Comparison of ENCODE assay signal across 30 mouse cellular contexts in the genomic region with DNA sequence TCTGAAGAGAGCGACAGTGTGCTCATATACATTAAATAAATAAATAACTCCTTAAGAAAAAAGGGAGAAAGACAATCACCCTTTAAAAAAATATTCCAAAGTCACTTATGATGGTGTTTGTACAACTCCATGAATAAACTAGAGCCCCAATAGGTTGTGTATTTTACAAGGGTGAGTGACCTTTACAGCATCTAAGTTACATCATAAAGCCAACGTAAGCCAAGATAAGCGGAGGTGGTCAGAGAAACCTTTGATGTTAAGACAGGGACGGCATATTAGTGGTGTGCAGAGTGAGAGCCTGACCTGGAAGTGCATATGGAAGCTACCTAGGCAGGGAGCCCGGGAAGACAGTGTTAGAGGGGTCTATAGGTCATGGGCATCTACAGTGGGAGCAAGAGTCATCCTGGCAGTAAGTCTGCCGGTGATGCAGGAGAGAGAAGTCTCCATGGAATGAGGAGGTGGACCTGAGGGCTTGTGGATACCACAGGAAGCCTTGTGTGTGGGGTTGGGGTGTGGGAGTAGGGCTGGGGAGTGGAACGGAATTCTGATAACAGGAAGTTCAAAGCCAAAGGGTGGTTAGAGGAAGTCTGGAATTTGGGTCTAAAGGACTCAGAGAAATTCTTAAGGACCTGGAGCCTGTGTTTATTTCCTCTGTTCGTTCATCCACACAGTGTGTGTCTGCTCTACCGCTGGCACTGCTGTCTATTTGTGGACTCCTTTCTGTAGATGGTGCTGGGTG.
DNase-seq lines count a peak whose midpoint lies in the region; ATAC-seq and TF ChIP-seq lines count a peak whose summit lies in the region.
"Had no signal": no experiment of that assay in that cellular context is flagged by ENCODE, and none has a peak within 500 bp of the region (broad histone marks: within the 10 kb centered on the region; RNA-seq: fewer than 3 reads in every experiment).

No protein-coding gene starts in this region.

- ATAC-seq in intestine, embryonic 16.5 days, result 0 out of 2 replicates have a peak, but pooled peaks have one; percentile 5
- no peak for ATAC-seq in intestine, embryonic 15.5 days
- ATAC-seq in liver, embryonic 12.5 days, result no peak
- ATAC-seq: forebrain, embryonic 16.5 days; hindbrain, embryonic 16.5 days had no signal

- DNase-seq in heart, embryonic 10.5 days (ENCODE audit: low spot score), result no peak
- DNase-seq in heart, postnatal 14 days, result no peak
- DNase-seq in liver, adult 2 months (ENCODE audit: extremely low read depth, low read depth, low spot score), result peak; percentile 74
- DNase-seq in ovary, postnatal 36 days (ENCODE audit: low spot score), result peak; percentile 20
- DNase-seq in ovary, postnatal 14 days (ENCODE audit: low spot score), result no peak
- DNase-seq: adrenal gland, adult 8-10 months; cerebellum, adult 2 months; cerebellum, postnatal 14 days; kidney, postnatal 14 days; liver, embryonic 13.5 days; lung, postnatal 4 days; right cerebral cortex, postnatal 25 days; spleen, adult 18-20 months; thymus, postnatal 14 days had no signal

- no peaks in the 10 kb centered on the region for H3K36me3 ChIP-seq in heart, embryonic 10.5 days
- no peaks in the 10 kb centered on the region for H3K36me3 ChIP-seq in intestine, embryonic 16.5 days (ENCODE audit: control insufficient read depth, insufficient read depth, low read length)
- no peaks in the 10 kb centered on the region for H3K36me3 ChIP-seq in intestine, embryonic 15.5 days
- H3K36me3 ChIP-seq in liver, adult 2 months (ENCODE audit: control insufficient read depth, insufficient read depth, low read length), result no peaks in the 10 kb centered on the region
- no peaks in the 10 kb centered on the region for H3K36me3 ChIP-seq in liver, embryonic 12.5 days
- H3K36me3 ChIP-seq: G1E; hindbrain, embryonic 10.5 days; limb, embryonic 12.5 days; liver, embryonic 13.5 days; lung, embryonic 15.5 days; midbrain, embryonic 12.5 days; neural tube, embryonic 12.5 days had no signal

- WGBS in heart, embryonic 10.5 days, result 68% methylated on average over 9 of the region's 9 CpGs
- WGBS in intestine, embryonic 16.5 days, result 65% methylated on average over 9 of the region's 9 CpGs
- 58% methylated on average over 9 of the region's 9 CpGs for WGBS in intestine, embryonic 15.5 days
- WGBS in liver, adult 2 months, result 32% methylated on average over 9 of the region's 9 CpGs
- WGBS in liver, embryonic 12.5 days (ENCODE audit: insufficient replicate concordance), result 50% methylated on average over 9 of the region's 9 CpGs

- H3K27me3 ChIP-seq in heart, embryonic 10.5 days (ENCODE audit: insufficient read depth, poor library complexity, severe bottlenecking), result no peaks in the 10 kb centered on the region
- H3K27me3 ChIP-seq in intestine, embryonic 16.5 days (replicated peaks; ENCODE audit: control insufficient read depth, insufficient read depth, low read length), result no peaks in the 10 kb centered on the region
- H3K27me3 ChIP-seq in intestine, embryonic 15.5 days (replicated peaks), result no peaks in the 10 kb centered on the region
- no peaks in the 10 kb centered on the region for H3K27me3 ChIP-seq in liver, adult 2 months (ENCODE audit: control insufficient read depth, insufficient read depth, low read length)
- no peaks in the 10 kb centered on the region for H3K27me3 ChIP-seq in liver, embryonic 12.5 days (replicated peaks)
- H3K27me3 ChIP-seq: limb, embryonic 12.5 days; liver, embryonic 13.5 days; lung, embryonic 15.5 days; megakaryocyte, embryonic 14.5 days; midbrain, embryonic 12.5 days; neural tube, embryonic 12.5 days had no signal

- H3K79me2 ChIP-seq in liver, adult 2 months (ENCODE audit: control insufficient read depth, insufficient read depth, low read length), result no peaks in the 10 kb centered on the region

- no peak overlapping the region for H3K9ac ChIP-seq in intestine, embryonic 16.5 days (ENCODE audit: low read depth, low read length)
- H3K9ac ChIP-seq in intestine, embryonic 15.5 days, result no peak overlapping the region
- H3K9ac ChIP-seq in liver, adult 2 months (ENCODE audit: low read depth, low read length), result no peak overlapping the region
- H3K9ac ChIP-seq in liver, embryonic 12.5 days, result no peak overlapping the region
- H3K9ac ChIP-seq: limb, embryonic 12.5 days; liver, embryonic 13.5 days; lung, embryonic 15.5 days; midbrain, embryonic 12.5 days; neural tube, embryonic 12.5 days had no signal

- H3K4me2 ChIP-seq in intestine, embryonic 16.5 days (ENCODE audit: low read depth, low read length), result no peak overlapping the region
- no peak overlapping the region for H3K4me2 ChIP-seq in intestine, embryonic 15.5 days (replicated peaks)
- H3K4me2 ChIP-seq in liver, embryonic 12.5 days, result no peak overlapping the region
- H3K4me2 ChIP-seq: limb, embryonic 12.5 days; liver, embryonic 13.5 days; lung, embryonic 15.5 days; midbrain, embryonic 12.5 days; neural tube, embryonic 12.5 days had no signal

- no peaks in the 10 kb centered on the region for H3K9me3 ChIP-seq in heart, embryonic 10.5 days
- H3K9me3 ChIP-seq in intestine, embryonic 16.5 days (ENCODE audit: control insufficient read depth, low read length), result no peaks in the 10 kb centered on the region
- H3K9me3 ChIP-seq in intestine, embryonic 15.5 days, result no peaks in the 10 kb centered on the region
- no peaks in the 10 kb centered on the region for H3K9me3 ChIP-seq in liver, embryonic 12.5 days (replicated peaks)
- H3K9me3 ChIP-seq: G1E; hindbrain, embryonic 10.5 days; limb, embryonic 12.5 days; liver, embryonic 13.5 days; lung, embryonic 15.5 days; midbrain, embryonic 12.5 days; neural tube, embryonic 12.5 days had no signal

- peak overlapping the region; percentile 52; the same call in 1 of the 2 replicates for H3K27ac ChIP-seq in heart, embryonic 10.5 days
- peak overlapping the region; percentile 10 for H3K27ac ChIP-seq in intestine, embryonic 16.5 days (ENCODE audit: low read length)
- H3K27ac ChIP-seq in intestine, embryonic 15.5 days, result no peak overlapping the region
- no peak overlapping the region for H3K27ac ChIP-seq in liver, adult 2 months (replicated peaks; ENCODE audit: insufficient read depth, low read depth, low read length)
- no peak overlapping the region for H3K27ac ChIP-seq in liver, embryonic 12.5 days
- H3K27ac ChIP-seq: hindbrain, embryonic 10.5 days; layer of hippocampus, adult 2 months; left cerebral cortex, adult 2 months; limb, embryonic 12.5 days; liver, embryonic 13.5 days; lung, embryonic 15.5 days; midbrain, embryonic 12.5 days; neural tube, embryonic 12.5 days had no signal

- intact Hi-C loops in heart, postnatal 14 days (cut with DNase I), result no loop called here

- H3K4me3 ChIP-seq in heart, embryonic 10.5 days, result no peak overlapping the region
- H3K4me3 ChIP-seq in intestine, embryonic 16.5 days (ENCODE audit: low read length), result no peak overlapping the region
- no peak overlapping the region for H3K4me3 ChIP-seq in intestine, embryonic 15.5 days (replicated peaks)
- no peak overlapping the region for H3K4me3 ChIP-seq in liver, adult 2 months (ENCODE audit: insufficient read depth, low read depth, low read length)
- no peak overlapping the region for H3K4me3 ChIP-seq in liver, embryonic 12.5 days
- H3K4me3 ChIP-seq: erythroblast, embryonic 14.5 days; hindbrain, embryonic 10.5 days; layer of hippocampus, adult 2 months; left cerebral cortex, adult 2 months; limb, embryonic 12.5 days; liver, embryonic 13.5 days; lung, embryonic 15.5 days; megakaryocyte, embryonic 14.5 days; midbrain, embryonic 12.5 days; myocyte; neural tube, embryonic 12.5 days had no signal

- TF ChIP-seq POLR2A in liver, adult 2 months (IDR thresholded peaks at IDR 0.05; ENCODE audit: extremely low read depth, insufficient read depth, low read length), result no peak

- no peak for TF ChIP-seq CTCF in liver, adult 2 months (IDR thresholded peaks at IDR 0.05; ENCODE audit: low read depth, low read length)

- H3K4me1 ChIP-seq in heart, embryonic 10.5 days, result peaks cover 30% of the 10 kb centered on the region
- H3K4me1 ChIP-seq in intestine, embryonic 16.5 days (ENCODE audit: control insufficient read depth, insufficient read depth, low read length), result peaks cover 16% of the 10 kb centered on the region
- peaks cover 15% of the 10 kb centered on the region for H3K4me1 ChIP-seq in intestine, embryonic 15.5 days (replicated peaks)
- H3K4me1 ChIP-seq in liver, adult 2 months (ENCODE audit: control insufficient read depth, insufficient read depth, low read length), result peaks cover 21% of the 10 kb centered on the region
- no peaks in the 10 kb centered on the region for H3K4me1 ChIP-seq in liver, embryonic 12.5 days
- H3K4me1 ChIP-seq: megakaryocyte, embryonic 14.5 days; midbrain, embryonic 12.5 days; neural tube, embryonic 12.5 days had no signal

Comparison
In these comparisons a context has a peak if more than half of its experiments do, and no peak if none do; other contexts are left out.
1. DNase-seq: peak in liver, adult 2 months (single experiment) and ovary, postnatal 36 days (single experiment); none in heart, embryonic 10.5 days (single experiment), heart, postnatal 14 days (0 of 2) and ovary, postnatal 14 days (single experiment).
2. H3K27ac ChIP-seq: peak in heart, embryonic 10.5 days (single experiment) and intestine, embryonic 16.5 days (single experiment); none in intestine, embryonic 15.5 days (single experiment), liver, adult 2 months (single experiment) and liver, embryonic 12.5 days (single experiment).